Mouse (Mus musculus): ENCODE results near the gene Palm.

GRCm38 (mm10) chr10:79766001-79766507 lies 27.3 kb upstream of the Palm start:
- no peak for TF ChIP-seq POLR2A (IDR thresholded peaks at IDR 0.05; ENCODE audit: low read depth, low read length)
- TF ChIP-seq CTCF (IDR thresholded peaks at IDR 0.05; ENCODE audit: extremely low read depth, insufficient read depth, insufficient read length, insufficient replicate concordance) = no peak
